Mouse (Mus musculus) cerebellum, adult 11 months (tissue): ENCODE results near the gene Nop58.
"Not testable (repeated sequence)": the region's sequence is repeated elsewhere in the genome, so short reads cannot be mapped to it uniquely, and the experiment has no call there.

Source experiments
- DNase-seq: peaks from one replicate; pipeline ENCODE4 v3.0.0; 2022

The Nop58 gene

DNA sequence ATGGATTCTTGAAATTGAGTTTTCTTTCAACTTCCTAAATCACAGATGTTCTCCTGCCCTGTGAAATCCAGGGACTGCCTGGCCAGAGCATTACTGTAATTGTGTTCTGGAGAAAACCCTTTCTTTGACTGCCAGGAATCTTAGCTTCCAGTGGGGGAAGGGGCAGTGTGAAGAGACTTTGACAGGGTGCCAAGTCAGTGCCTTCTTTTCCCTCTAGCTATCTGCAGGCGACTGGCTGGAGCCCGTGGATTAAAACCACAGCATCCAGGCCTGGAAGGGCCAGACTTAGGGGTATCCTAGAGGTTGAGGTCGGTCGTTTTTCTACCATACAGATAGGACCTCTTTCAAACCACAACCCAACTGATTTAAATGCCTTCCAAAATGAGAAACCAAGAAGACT is 40.9 kb downstream of the Nop58 start:
- no peak for DNase-seq

DNA sequence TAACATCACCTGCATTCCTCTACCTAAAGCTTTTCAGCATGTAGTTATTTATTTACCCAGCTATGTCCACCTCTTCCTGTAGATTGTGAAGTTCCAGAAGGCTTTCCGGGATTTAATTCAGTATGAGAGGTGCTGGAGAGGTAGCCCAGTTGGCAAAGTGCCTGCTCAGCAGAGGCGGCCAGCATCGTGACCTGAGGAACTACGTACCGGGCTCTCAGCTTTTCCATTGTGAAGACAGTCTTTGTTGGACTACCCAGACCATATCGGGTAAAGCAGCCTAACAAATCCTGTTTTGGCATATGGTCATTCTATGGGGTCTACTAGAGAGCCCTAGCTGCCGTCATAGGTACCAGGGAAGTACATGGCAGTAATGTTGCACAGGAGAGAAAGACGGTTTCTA is 45.3 kb downstream of the Nop58 start:
- no peak for DNase-seq

GRCm38 (mm10) chr1:59730737-59731136 is 46.0 kb downstream of the Nop58 start:
- no peak for DNase-seq

GRCm38 (mm10) chr1:59734076-59734475 is 49.3 kb downstream of the Nop58 start:
- no peak for DNase-seq

DNA sequence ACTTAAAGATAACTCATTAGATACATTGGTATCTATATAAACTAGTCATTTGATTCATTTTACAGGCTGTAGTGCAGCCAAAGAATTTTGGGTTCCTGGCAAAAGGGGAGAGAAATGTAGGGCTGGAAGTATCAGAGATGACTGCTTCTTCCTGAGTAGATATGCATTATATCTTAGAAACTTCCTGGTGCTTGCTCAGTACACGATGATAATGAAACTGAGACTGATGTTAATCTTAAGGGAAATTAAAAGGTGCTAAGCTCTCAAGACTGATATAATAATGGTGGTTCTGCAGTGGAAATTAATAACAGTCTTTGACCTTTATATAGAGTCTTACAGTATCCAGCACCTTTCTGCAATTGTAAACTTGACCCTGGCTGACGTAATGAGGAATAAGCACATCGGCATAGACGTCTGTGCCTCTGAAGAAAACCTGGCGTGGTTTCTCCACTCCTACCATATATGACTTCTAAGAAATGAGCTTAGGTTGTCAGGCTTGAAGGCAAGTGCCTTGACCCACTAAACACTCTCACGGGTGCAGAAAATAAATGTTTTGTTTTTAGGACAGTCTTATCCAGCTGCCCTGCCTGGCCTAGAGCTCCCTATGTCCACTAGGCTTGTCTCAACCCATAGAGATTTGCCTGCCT is 54.1 kb downstream of the Nop58 start:
- DNase-seq = no peak

GRCm38 (mm10) chr1:59739577-59740354 is 55.0 kb downstream of the Nop58 start:
- DNase-seq = no peak

DNA sequence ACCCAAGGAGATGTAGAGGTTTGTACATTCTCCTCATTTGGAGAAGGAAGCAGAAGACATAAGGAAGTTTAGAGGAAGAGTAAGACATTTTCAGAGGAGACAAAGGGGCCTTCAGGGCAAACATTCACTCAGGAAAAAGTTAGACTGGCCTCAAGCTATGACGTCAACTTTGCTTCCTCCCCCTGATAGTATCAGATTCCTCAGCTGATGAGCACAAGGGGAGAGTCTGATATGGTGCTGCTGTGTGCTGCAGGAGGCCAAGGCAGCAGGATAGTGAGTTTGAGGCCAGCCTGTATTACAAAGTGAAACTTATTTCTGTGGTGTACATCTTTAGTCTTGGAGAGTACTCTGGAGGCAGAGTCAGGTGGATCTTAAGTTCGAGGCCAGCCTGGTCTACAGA is 64.3 kb downstream of the Nop58 start:
- DNase-seq = no peak

GRCm38 (mm10) chr1:59749724-59750123 is 65.0 kb downstream of the Nop58 start:
- not testable (repeated sequence) for DNase-seq

GRCm38 (mm10) chr1:59755298-59755697 is 70.5 kb downstream of the Nop58 start:
- DNase-seq = no peak

- no peak for DNase-seq
Measured at GRCm38 (mm10) chr1:59758325-59758724, 73.6 kb downstream of the Nop58 start.

GRCm38 (mm10) chr1:59762208-59762607 is 77.4 kb downstream of the Nop58 start:
- peak; percentile 20 for DNase-seq

GRCm38 (mm10) chr1:59762651-59763163 is 77.9 kb downstream of the Nop58 start:
- no peak for DNase-seq

GRCm38 (mm10) chr1:59763164-59763768 is 78.5 kb downstream of the Nop58 start, which contains the start of gene Bmpr2:
Bmpr2 (plus strand) TSS chr1:59763400.
- peak; percentile 81 for DNase-seq

DNA sequence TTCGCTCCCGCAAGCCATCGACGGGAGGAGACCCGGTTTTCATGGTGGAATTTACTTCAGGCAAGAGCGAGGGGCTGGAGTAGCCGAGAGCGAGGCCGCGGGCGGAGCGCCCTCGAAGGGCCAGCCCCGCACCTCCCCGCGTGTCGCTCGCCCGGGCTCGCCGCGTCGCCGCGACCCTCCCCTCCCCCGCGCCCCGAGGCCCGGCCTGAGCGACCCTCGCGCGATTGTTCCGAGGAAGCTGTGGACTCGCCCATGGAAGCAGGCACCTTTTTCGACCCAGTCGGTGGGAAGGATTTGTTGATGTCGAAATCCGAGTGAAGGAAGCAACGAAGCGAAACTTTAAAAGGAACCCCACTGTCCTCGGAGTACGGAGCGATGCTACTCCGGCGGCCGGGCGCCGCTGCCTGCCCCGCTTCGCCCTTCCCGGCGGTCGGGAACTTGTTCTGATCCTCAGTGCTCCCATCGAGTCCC is 79.0 kb downstream of the Nop58 start:
- peak; percentile 42 for DNase-seq

DNA sequence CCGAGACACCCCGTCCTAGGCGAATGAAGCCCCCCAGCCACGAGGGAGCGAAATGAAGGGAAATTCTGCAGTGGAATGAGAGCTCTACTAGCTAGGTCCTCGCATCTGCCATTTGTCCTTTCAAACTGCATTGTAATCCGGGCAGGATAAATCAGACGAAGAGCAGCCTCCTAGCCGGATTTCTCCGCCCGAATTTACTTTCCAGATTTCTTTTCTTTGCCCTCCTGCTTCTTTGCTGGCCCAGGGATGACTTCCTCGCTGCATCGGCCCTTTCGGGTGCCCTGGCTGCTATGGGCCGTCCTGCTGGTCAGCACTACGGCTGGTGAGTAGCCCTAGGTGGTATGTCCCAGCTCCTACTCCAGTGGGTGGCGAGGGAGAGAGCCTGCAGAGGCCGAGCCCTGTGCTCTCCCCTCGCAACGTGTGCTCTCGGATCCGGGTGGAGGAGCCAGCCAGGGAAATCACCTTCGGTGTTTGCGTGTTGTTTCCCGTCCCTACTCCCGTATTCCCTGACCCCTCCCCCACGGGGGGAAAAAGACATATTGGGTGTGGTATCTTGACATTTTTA is 79.7 kb downstream of the Nop58 start:
- DNase-seq = peak; percentile 39

- DNase-seq = no peak
Measured at GRCm38 (mm10) chr1:59765279-59765678, 80.5 kb downstream of the Nop58 start.

DNA sequence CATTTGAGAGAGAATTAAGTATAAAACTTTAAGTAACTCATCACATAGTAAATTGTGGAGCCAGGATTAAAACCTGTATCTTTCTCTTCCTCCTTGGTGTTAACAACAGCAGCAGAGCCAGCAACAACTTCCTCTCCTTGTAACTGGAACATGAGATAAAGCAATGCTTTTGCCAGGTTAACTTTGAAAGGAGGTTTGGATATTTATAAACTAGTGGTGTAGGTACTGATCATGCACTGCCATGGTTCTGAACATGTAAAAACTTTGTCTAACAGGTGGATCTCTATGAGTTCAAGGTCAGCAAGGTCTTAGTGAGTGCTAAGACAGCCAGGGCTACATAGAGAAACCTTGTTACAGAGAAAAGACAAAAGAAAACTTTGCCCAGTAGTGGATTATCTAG is 81.9 kb downstream of the Nop58 start:
- DNase-seq = no peak
